Mouse (Mus musculus): ENCODE measurements around the gene Gm21973. TPM values are rescaled to one million over a fixed set of nuclear protein-coding genes. Genes with fewer than 3 reads are reported as not detected.

Gm21973 gene
- polyA plus RNA-seq (2015; fragmentation: Nextera tagmentation; extraction: Ambion mirVana), result not detected in 2 replicates

DNA sequence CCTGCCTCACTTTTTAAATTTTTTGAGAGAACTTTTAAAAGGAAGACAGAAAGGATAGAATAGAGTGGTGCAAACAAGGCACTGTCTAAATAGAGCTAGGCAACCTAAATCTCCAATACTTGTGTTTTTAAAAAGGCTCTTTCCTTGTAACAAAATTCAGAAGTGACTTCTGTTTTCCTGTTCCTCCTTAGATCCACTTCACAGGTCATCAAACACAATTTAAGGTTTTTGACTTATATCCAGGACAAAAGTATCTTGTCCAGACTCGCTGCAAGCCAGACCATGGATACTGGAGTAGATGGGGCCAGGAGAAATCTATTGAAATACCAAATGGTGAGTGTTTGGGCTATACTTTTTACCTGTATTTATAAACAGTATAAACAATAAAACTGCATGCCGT is at the start of gene Gm21973:
Gm21973 (plus strand) TSS at position 301 of the 400 bp plus-strand sequence.

DNA sequence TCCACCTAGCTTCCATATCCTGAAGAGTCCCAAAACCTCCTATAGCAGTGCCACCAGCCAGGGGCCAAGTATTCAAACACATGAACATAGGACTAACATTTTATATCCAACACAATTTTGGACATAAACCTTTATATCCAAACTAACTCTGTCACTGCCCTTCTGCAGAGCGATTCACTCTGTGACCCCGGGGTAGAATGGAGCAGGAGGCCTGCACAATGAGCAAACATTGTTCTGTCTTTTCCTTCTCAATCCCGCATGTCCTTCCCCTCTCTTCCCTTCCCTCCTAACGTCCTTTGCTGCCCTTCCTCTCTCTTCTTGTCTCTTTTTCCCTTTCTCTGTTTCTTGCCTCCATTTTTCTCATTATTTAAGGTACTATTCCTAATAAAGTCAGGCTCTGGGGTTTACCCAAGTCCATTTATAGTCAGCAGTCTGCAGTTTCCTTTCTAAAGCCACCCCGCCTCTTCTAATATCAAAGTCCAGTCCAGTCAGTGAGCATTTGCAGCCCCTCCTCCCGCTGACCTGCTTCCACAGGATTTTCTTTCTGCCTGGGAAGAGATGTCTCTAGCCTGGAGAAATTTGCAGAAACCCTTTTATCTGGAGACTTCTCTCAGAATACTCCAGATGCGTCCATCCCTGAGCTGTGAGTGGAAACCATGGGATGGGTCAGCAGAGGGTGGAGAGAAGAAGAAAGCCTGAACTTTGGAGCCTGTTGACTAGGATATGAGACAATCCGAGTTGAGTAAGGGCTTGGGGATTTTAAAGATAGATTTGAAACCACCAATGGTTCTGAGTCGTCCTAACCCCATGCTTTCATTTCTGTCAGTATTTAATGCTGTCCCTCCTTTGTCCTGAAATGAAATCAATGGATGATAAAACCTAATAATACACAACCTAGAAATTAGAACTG is 33.1 kb downstream of the Gm21973 start, which contains the start of gene Agxt2:
Agxt2 (plus strand) TSS at position 494 of the 910 bp plus-strand sequence.

Other genes with a start within 250 kb of the Gm21973 start
- 0.25 and 0.39 TPM in 2 replicates for gene Prlr, start 148.1 kb upstream of the Gm21973 start, polyA plus RNA-seq (2015; fragmentation: Nextera tagmentation; extraction: Ambion mirVana)
- gene Agxt2, start 33.2 kb downstream of the Gm21973 start, polyA plus RNA-seq (2015; fragmentation: Nextera tagmentation; extraction: Ambion mirVana), result not detected in 2 replicates
- gene Dnajc21, start 145.1 kb downstream of the Gm21973 start, polyA plus RNA-seq (2015; fragmentation: Nextera tagmentation; extraction: Ambion mirVana), result 11.6 and 13.3 TPM in 2 replicates
- gene Brix1, start 160.6 kb downstream of the Gm21973 start, polyA plus RNA-seq (2015; fragmentation: Nextera tagmentation; extraction: Ambion mirVana), result 69.0 and 84.1 TPM in 2 replicates
- gene Rad1, start 160.6 kb downstream of the Gm21973 start, polyA plus RNA-seq (2015; fragmentation: Nextera tagmentation; extraction: Ambion mirVana), result 17.2 and 19.3 TPM in 2 replicates
- 0.13 TPM in 1 of 2 replicates, not detected in the other for gene Ttc23l, start 233.3 kb downstream of the Gm21973 start, polyA plus RNA-seq (2015; fragmentation: Nextera tagmentation; extraction: Ambion mirVana)